Mouse (Mus musculus): ENCODE results near the gene Rasl10a. TPM values are rescaled to one million over a fixed set of nuclear protein-coding genes. Genes with fewer than 3 reads are reported as not detected.

Gene Rasl10a
- polyA plus RNA-seq, 1 experiment from 2014 or later = 0.66 TPM

DNA sequence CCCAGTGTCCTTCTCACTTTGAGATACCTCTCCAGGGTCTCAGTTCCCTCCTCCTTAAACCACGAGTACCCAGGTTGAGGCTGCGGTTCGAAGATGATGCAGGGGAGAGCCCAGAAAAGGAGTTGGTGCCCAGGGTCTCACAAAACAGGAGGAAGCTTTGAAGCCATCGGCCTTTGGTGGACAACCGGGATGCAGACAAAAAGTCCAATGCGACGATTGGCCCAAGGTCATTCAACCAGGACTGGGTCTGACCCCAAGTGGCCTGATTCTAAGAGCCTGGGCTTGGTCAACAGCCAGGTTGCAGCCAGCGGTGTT is 430 bp upstream of the Rasl10a start:
- H3K4me3 ChIP-seq (ENCODE audit: low read depth, low read length) = peak overlapping the region; percentile 50
- H3K9me3 ChIP-seq (ENCODE audit: low read length) = no peaks in the 10 kb centered on the region
- H3K4me1 ChIP-seq (ENCODE audit: insufficient read depth) = peaks cover 40% of the 10 kb centered on the region
- H3K27me3 ChIP-seq (ENCODE audit: insufficient read depth, low read length) = peaks cover 69% of the 10 kb centered on the region
- TF ChIP-seq EP300 (IDR thresholded peaks at IDR 0.05; ENCODE audit: low read depth) = no peak
- no peak for TF ChIP-seq CTCF (IDR thresholded peaks at IDR 0.05; ENCODE audit: low read depth)
- H3K36me3 ChIP-seq (replicated peaks; ENCODE audit: insufficient read depth, low read length) = no peaks in the 10 kb centered on the region
- DNase-seq (no peak), ATAC-seq (no peak)
- no peak overlapping the region; the same call in 1 of the 2 replicates for H3K9ac ChIP-seq (replicated peaks)
- WGBS (ENCODE audit: insufficient replicate concordance) = 24% methylated on average over 8 of the region's 8 CpGs
- H3K4me2 ChIP-seq (ENCODE audit: low read depth, low read length) = peak overlapping the region; percentile 82
- H3K27ac ChIP-seq (ENCODE audit: low read depth) = no peak overlapping the region

DNA sequence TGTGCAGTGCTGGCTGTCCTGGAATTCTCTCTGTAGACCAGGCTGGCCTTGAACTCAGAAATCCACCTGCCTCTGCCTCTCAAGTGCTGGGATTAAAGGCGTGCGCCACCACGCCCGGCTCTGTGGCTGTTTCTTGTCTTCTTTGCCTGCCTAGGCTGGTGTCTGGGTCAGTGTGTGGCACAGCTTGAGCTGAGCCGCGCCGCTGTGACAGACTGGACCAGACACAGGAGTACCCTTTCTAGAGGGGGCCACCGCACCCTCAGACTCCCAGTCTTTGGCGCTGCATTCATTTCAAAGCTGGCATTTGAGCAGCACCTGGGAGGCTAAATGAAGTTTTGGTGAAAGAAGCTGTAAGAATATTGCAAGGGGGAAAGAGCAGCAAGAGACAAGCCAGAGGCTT is 855 bp downstream of the Rasl10a start:
- no peak overlapping the region for H3K4me3 ChIP-seq (ENCODE audit: low read depth, low read length)
- no peak overlapping the region for H3K27ac ChIP-seq (ENCODE audit: low read depth)
- no peak overlapping the region for H3K9ac ChIP-seq (replicated peaks)
- ATAC-seq = no peak
- no peak for DNase-seq
- H3K27me3 ChIP-seq (ENCODE audit: insufficient read depth, low read length) = peaks cover 82% of the 10 kb centered on the region
- H3K36me3 ChIP-seq (replicated peaks; ENCODE audit: insufficient read depth, low read length) = no peaks in the 10 kb centered on the region
- H3K4me2 ChIP-seq (ENCODE audit: low read depth, low read length) = no peak overlapping the region; the same call in 1 of the 2 replicates
- no peaks in the 10 kb centered on the region for H3K9me3 ChIP-seq (ENCODE audit: low read length)
- TF ChIP-seq EP300 (IDR thresholded peaks at IDR 0.05; ENCODE audit: low read depth) (no peak), CTCF (IDR thresholded peaks at IDR 0.05; ENCODE audit: low read depth) (no peak)
- peaks cover 41% of the 10 kb centered on the region for H3K4me1 ChIP-seq (ENCODE audit: insufficient read depth)
- WGBS (ENCODE audit: insufficient replicate concordance) = 28% methylated on average over 9 of the region's 9 CpGs

- Histone ChIP-seq H3K4me3 (ENCODE audit: low read depth, low read length) (0 out of 2 replicates have a peak overlapping the region, but pooled peaks have one; percentile 13), H3K4me1 (ENCODE audit: insufficient read depth) (peaks cover 45% of the 10 kb centered on the region), H3K27ac (ENCODE audit: low read depth) (no peak overlapping the region), H3K9ac (replicated peaks) (no peak overlapping the region), H3K4me2 (ENCODE audit: low read depth, low read length) (no peak overlapping the region), H3K9me3 (ENCODE audit: low read length) (no peaks in the 10 kb centered on the region), H3K27me3 (ENCODE audit: insufficient read depth, low read length) (peaks cover 86% of the 10 kb centered on the region), H3K36me3 (replicated peaks; ENCODE audit: insufficient read depth, low read length) (no peaks in the 10 kb centered on the region)
- ATAC-seq = no peak
- WGBS (ENCODE audit: insufficient replicate concordance) = 30% methylated on average over 14 of the region's 14 CpGs
- TF ChIP-seq EP300 (IDR thresholded peaks at IDR 0.05; ENCODE audit: low read depth) (no peak), CTCF (IDR thresholded peaks at IDR 0.05; ENCODE audit: low read depth) (no peak)
- no peak for DNase-seq
Observed at GRCm38 (mm10) chr11:5059230-5059629, 1.3 kb downstream of the Rasl10a start.

GRCm38 (mm10) chr11:5059704-5060156 is 1.8 kb downstream of the Rasl10a start:
- 12% methylated on average over 27 of the region's 27 CpGs for WGBS (ENCODE audit: insufficient replicate concordance)
- peak; percentile 60 for DNase-seq
- ATAC-seq = no peak
- H3K27ac ChIP-seq (ENCODE audit: low read depth) = no peak overlapping the region
- peaks cover 91% of the 10 kb centered on the region for H3K27me3 ChIP-seq (ENCODE audit: insufficient read depth, low read length)
- H3K4me1 ChIP-seq (ENCODE audit: insufficient read depth) = peaks cover 50% of the 10 kb centered on the region
- H3K4me2 ChIP-seq (ENCODE audit: low read depth, low read length) = no peak overlapping the region
- TF ChIP-seq CTCF (IDR thresholded peaks at IDR 0.05; ENCODE audit: low read depth) (peak; percentile 90), EP300 (IDR thresholded peaks at IDR 0.05; ENCODE audit: low read depth) (no peak)
- H3K36me3 ChIP-seq (replicated peaks; ENCODE audit: insufficient read depth, low read length) = no peaks in the 10 kb centered on the region
- H3K9me3 ChIP-seq (ENCODE audit: low read length) = no peaks in the 10 kb centered on the region
- H3K4me3 ChIP-seq (ENCODE audit: low read depth, low read length) = no peak overlapping the region
- no peak overlapping the region for H3K9ac ChIP-seq (replicated peaks)

DNA sequence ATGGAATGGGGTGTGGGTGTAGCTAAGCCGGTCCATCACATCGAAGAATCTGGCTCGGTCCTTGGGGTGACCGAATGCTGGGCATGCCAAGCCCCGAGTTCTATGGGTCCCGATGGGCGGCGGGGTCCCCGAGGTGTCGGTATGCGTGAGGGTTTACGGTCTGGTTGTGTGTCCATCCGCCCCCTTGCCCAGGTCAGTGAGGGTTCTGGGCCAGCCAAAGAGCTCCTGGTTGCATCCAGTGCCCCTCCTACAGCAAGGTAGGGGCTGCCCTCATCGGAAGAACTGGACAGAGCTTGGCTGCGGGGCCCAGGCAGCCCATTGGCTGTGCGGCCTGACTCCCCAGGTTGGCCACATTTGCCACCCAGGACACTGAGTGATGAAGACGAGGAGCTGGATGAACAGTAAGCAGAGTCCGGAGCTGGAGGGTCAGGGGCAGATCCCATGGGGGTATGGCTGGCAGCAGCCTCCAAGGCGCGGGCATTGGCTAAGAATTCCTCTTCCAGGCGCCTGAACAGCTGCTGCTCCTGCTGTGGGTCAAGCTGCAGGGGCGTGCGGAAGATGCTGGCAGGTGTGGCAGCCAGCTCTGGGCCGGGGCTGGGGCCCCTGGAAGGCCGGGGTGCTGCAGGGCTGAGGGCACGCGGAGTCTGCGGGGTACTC is 3.0 kb downstream of the Rasl10a start:
- DNase-seq = no peak
- WGBS (ENCODE audit: insufficient replicate concordance) = 69% methylated on average over 26 of the region's 28 CpGs
- H3K36me3 ChIP-seq (replicated peaks; ENCODE audit: insufficient read depth, low read length) = no peaks in the 10 kb centered on the region
- no peaks in the 10 kb centered on the region for H3K9me3 ChIP-seq (ENCODE audit: low read length)
- ATAC-seq = no peak
- TF ChIP-seq CTCF (IDR thresholded peaks at IDR 0.05; ENCODE audit: low read depth) = no peak
- no peak for TF ChIP-seq EP300 (IDR thresholded peaks at IDR 0.05; ENCODE audit: low read depth)
- H3K27ac ChIP-seq (ENCODE audit: low read depth) = no peak overlapping the region
- peak overlapping the region; percentile 31; the same call in 1 of the 2 replicates for H3K9ac ChIP-seq (replicated peaks)
- peak overlapping the region; percentile 39; the same call in 1 of the 2 replicates for H3K4me3 ChIP-seq (ENCODE audit: low read depth, low read length)
- H3K4me1 ChIP-seq (ENCODE audit: insufficient read depth) = peaks cover 51% of the 10 kb centered on the region
- H3K4me2 ChIP-seq (ENCODE audit: low read depth, low read length) = peak overlapping the region; percentile 74; the same call in 1 of the 2 replicates
- peaks cover 87% of the 10 kb centered on the region for H3K27me3 ChIP-seq (ENCODE audit: insufficient read depth, low read length)

DNA sequence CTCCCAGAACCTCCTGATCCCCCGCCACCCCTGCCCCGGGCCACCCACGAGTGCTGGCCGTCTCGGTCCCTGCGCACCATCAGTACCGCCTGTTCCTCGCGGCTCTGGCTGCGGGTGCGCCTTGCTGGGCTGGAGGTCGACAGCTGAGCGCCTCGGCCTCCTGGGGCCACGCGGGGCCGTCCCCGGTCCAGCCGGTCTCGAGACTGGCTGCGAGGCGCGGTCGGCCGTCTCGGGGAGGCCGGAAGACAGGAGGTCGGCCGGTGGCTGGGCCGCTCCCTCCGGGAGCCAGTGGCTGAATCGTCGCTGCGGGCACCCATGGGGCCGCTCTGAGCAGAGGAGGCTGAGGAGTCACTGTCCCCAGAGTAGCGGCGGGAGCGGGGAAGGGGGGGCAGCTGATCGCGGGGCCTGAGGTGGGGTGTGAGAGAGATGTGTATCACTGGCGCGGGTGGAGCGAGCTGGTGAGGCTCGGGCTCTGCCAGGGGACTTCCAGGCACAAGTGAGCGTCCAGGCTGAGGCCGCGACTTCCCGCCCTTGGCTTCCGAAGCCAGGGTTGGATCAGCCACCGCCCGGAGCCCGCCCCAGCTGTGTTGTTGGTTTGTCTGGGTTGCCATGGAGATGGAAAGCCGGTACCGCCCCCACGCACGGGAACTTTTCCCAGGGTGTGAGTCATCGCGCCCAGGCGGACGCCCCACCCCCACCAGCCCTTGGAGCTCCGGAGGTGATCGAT is 3.6 kb downstream of the Rasl10a start:
- Histone ChIP-seq H3K9ac (replicated peaks) (peak overlapping the region; percentile 53), H3K4me1 (ENCODE audit: insufficient read depth) (peaks cover 51% of the 10 kb centered on the region), H3K36me3 (replicated peaks; ENCODE audit: insufficient read depth, low read length) (no peaks in the 10 kb centered on the region), H3K4me2 (ENCODE audit: low read depth, low read length) (peak overlapping the region; percentile 74), H3K9me3 (ENCODE audit: low read length) (no peaks in the 10 kb centered on the region), H3K4me3 (ENCODE audit: low read depth, low read length) (peak overlapping the region; percentile 39), H3K27ac (ENCODE audit: low read depth) (no peak overlapping the region), H3K27me3 (ENCODE audit: insufficient read depth, low read length) (peaks cover 80% of the 10 kb centered on the region)
- ATAC-seq (peak; percentile 74), DNase-seq (peak; percentile 91)
- TF ChIP-seq CTCF (IDR thresholded peaks at IDR 0.05; ENCODE audit: low read depth) (no peak), EP300 (IDR thresholded peaks at IDR 0.05; ENCODE audit: low read depth) (no peak; the same call in 1 of the 2 replicates)
- WGBS (ENCODE audit: insufficient replicate concordance) = 5% methylated on average over 52 of the region's 62 CpGs
